Mouse (Mus musculus): ENCODE results near the gene Plpp1. TPM values are rescaled to one million over a fixed set of nuclear protein-coding genes. Genes with fewer than 3 reads are reported as not detected.
A peak's percentile ranks its signal among the peaks of the same experiment; 100 is the strongest.

Gene Plpp1
- total RNA-seq (2021) = 10 to 100 TPM; 32.1 to 32.9 TPM

DNA sequence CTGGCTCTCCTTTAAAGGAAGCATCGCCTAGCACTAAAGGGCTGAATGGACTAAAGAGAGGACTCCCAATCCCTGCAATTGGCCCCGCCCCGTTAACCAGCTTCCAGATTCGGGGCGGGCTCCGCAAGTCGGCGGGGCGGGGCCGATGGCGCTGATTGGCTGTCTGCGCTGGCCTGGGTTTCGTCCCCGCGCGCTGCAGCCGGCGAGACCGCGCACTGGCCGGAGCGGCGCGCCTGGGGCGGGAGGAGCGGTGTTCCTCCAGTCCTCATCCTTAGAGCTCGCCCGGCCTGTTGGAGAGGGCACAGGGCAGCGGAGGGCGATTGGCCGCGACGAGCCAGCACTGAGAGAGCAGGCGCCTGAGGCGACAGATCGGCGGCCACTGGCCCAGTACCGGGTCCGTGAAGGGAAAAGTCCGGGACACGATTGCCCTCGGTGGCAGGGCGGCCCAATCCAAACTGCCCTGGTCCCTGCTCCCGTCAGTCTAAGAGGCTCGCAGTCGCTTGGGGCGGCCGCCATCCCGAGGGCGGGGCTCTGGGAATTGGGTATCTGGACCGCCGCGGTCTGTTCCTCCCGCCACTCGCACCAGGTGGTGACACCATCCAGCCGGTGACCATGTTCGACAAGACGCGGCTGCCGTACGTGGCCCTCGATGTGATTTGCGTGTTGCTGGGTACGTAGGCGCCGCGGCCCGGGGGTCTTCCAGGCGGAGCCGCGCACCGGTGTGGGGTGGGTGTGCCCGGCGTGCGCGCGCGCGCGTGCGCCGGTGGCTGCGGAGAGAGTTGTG is at the start of gene Plpp1:
Gene Plpp1 (plus strand): TSS at position 196 of the 784 bp plus-strand sequence.
- intact Hi-C loops (cut with DNase I) = no loop called here

DNA sequence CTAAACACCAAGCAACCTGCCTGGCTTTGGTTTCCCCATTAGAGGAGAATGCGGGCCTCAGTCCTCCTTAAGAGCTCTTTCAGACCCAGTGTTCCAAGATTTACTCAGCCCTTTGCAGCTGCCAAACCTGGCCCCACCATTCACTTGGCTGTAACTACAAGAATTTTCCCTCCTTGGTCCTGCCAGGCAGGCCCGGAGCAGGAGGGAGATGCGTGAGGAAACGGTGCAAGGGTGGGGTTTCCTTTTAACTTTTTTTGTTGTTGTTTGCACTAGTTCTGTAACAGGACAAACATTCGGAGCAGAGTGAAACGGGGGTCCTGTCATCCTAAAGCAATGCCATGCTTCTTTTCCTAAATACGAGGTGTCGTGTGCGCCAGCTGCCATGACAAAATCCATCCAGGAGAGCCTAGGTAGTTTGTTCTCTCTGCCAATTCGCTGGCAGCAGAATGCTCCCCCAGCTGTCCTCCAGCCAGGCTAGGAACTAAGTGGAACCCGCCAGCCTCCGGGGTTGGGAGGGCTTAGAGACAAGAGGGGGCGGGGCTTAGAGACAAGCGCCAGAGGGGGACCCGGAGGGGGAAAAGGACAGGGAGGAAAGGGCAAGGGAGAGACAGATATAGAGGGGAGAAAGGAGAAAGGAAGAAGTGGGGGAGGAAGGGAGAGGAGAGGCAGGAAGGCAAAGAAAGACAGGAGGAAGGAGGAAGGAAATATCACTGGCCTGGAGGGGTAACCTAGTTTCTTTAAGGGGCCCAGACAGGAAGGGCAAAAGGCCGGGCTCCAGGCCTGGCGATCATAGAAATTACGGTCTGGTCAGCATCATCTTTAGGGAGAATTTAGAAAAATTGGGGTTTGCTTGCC is 48.9 kb upstream of the Plpp1 start:
- DNase-seq = peak; percentile 80
- intact Hi-C loops (cut with DNase I) = no loop called here

More for the DNA sequence above, at the start of gene Plpp1:
- peak; percentile 98 for DNase-seq

GRCm38 (mm10) chr13:112752309-112752975 is 48.1 kb upstream of the Plpp1 start:
- DNase-seq = no peak
- intact Hi-C loops (cut with DNase I) = no loop called here

DNA sequence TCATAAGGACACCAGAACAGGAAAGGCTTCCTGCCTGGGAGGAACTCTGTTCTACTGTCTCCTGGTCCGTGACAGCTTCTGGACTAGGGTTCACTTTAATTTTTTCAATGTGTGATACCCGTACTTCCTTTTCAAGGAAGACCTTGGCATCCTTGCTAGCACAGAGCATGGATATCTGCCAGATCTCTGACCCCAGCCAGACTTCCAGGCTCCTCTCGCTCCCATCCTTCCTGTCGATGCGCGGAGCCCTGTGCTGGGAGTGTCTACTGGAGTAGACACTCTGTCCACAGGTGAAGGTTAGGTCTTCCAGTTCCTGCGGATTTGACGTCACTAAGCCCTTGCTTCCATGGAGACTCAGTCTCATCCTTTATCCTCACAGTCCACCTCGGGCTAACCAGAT is 47.1 kb upstream of the Plpp1 start:
- DNase-seq = no peak
- intact Hi-C loops (cut with DNase I) = no loop called here

GRCm38 (mm10) chr13:112754871-112755270 is 45.7 kb upstream of the Plpp1 start:
- intact Hi-C loops (cut with DNase I) = no loop called here
- DNase-seq = no peak

DNA sequence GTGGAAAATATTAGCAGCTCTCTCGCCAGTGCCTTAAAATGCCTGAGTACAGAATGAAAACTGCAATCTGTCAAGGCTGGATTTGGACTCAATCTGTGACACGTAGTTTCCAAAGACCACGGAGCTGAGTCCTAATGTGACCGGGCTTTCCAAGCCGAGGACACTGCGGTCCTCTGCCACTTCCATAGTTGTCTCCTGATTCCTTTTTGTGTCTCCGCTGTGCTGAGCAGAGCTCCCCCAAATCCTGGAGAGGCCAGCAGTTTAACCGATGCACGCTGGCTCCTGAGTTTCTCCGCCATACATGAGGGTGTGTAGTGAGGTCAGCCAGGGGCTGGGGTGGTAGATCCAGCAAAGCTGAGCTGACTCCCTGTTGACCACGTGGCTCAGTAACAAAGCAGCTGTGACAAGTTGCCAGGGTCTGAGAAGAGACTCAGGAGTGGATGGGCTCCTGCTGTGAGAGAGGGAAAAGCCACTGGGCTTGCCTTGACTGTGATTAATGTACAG is 45.0 kb upstream of the Plpp1 start:
- intact Hi-C loops (cut with DNase I) = no loop called here
- DNase-seq = peak; percentile 33

DNA sequence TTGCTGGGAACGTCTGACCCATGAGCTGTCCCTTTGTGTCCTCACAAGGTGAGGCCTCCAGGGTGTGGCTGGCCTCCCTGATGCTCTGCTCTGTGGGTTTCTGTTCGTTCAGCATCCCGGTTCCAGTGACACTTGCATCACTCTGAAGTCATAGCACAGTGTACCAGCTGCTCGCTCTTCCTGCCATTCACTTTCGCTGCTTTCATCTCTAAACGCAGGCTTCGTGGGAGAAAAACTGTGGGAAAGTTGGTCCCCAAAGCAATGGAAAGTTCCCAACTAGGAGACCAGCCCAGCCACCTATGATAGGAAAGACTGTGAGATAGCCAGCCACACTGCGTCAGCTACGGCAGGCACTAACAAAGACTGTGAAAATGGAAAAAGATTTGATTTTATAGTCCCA is 43.2 kb upstream of the Plpp1 start:
- intact Hi-C loops (cut with DNase I) = no loop called here
- no peak for DNase-seq

GRCm38 (mm10) chr13:112758546-112759090 is 42.0 kb upstream of the Plpp1 start:
- intact Hi-C loops (cut with DNase I) = no loop called here
- no peak for DNase-seq

DNA sequence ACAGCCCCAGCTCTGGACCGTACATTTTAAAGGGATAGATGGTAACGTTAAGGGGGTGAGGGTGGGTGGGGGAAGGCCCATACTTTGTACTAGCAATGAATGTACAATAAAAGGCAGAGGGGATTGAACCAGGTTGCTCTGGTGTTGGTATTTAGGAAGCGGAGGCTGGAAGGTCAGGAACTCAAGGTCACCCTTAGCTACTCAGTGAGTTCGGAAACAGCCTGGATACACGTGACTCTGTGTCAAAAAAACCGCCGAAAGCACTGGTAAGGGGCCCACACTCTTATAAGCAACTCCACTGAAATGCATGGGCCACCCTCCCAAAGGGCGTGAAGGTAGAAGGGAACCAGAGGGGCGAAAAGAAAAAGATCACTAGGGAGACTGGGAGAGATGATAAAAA is 41.2 kb upstream of the Plpp1 start:
- intact Hi-C loops (cut with DNase I) = no loop called here
- DNase-seq = no peak

DNA sequence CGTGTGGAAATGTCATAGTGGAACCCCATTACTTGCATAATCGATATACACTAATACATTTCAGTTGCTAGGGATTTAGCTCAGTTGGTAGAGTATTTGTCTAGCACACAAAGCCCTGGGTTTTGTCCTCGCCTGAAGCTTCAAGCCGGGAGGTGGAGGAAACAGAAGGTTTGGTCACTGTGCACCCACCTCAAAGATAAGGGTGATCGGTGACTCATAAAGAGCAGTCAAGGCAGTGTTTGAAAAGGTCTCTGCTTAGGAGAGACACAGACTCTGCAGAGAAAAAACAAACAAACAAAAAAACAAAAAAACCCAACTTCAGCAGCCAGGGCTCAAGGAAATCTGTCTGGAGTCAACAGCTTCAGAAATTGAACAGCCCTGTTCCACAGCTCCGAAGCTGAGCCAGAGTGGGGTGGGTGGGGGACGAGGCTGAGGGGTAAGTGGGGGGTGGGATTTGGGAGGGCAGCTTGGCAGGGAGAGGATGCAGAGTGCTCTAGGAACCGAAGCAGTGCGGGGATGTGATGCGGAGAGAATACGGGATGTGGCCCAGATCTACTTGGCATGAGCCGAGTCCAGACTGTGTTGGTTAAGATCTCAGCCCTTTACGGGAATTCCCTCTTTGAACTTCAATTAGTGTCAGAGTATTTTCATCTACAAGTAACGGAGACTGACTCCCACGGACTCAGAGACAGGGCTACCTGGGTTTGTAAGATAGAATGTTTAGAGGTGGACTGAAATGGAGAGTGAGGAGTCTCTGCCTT is 40.6 kb upstream of the Plpp1 start:
- intact Hi-C loops (cut with DNase I) = no loop called here
- DNase-seq = no peak

DNA sequence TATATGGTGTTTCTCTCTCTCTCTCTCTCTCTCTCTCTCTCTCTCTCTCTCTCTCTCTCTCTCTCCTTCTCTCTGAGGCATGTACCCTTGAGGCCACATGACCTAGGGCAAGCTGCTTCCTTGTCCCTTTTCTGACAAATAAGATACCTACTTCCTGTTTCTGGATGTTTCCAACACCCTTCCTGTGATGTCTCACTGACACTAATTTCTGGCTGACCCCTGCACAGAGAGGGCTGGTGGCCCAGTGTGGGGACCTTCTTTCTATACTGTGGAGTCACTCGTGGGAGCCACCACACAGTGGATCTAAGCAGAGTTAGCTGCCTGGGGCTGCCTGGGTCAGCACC is 40.1 kb upstream of the Plpp1 start:
- intact Hi-C loops (cut with DNase I) = no loop called here
- no peak for DNase-seq

DNA sequence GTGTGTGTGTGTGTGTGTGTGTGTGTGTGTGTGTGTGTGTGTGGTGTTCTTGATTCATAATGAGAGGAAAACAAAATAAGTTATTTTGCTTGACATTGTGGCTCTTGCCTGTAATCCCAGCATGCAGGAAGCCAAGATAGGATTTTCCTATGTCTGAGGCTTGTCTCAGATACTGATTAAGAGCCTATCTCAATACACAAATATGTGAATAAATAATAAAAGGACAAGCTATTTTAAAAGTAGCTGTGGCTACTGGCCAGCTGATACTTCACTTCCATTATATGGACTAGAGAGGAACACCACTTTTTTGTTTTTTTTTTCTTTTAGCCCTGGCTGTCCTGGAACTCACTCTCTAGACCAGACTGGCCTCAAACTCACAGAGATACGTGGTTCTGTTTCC is 38.8 kb upstream of the Plpp1 start:
- intact Hi-C loops (cut with DNase I) = no loop called here

GRCm38 (mm10) chr13:112762548-112762947 is 38.0 kb upstream of the Plpp1 start:
- DNase-seq = no peak
- intact Hi-C loops (cut with DNase I) = no loop called here

More for the DNA sequence above, 38.8 kb upstream of the Plpp1 start:
- DNase-seq = no peak

- DNase-seq = no peak
- intact Hi-C loops (cut with DNase I) = no loop called here
These were observed 37.0 kb upstream of the Plpp1 start for GRCm38 (mm10) chr13:112763531-112764091.

- intact Hi-C loops (cut with DNase I) = no loop called here
- no peak for DNase-seq
These were observed 36.0 kb upstream of the Plpp1 start for GRCm38 (mm10) chr13:112764556-112764955.

DNA sequence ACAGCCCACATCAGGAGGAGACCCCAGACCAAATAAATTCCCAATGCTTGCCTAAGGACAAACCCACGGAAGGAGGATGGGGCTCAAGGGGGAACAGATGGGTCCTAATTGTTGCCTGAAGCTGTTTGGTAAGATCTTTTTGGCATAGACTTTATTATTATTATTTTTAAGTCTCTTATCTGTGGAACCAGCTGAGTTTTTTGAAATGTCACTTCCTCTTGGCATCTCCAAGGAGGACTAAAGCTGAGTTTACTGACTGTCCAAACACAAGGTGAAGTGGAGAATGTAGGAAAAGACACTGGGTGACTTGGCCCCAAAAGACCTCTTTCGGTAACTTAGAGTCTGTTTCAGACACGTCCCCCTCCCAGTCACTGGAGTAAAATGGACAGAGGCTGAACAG is 34.9 kb upstream of the Plpp1 start:
- no peak for DNase-seq
- intact Hi-C loops (cut with DNase I) = no loop called here

DNA sequence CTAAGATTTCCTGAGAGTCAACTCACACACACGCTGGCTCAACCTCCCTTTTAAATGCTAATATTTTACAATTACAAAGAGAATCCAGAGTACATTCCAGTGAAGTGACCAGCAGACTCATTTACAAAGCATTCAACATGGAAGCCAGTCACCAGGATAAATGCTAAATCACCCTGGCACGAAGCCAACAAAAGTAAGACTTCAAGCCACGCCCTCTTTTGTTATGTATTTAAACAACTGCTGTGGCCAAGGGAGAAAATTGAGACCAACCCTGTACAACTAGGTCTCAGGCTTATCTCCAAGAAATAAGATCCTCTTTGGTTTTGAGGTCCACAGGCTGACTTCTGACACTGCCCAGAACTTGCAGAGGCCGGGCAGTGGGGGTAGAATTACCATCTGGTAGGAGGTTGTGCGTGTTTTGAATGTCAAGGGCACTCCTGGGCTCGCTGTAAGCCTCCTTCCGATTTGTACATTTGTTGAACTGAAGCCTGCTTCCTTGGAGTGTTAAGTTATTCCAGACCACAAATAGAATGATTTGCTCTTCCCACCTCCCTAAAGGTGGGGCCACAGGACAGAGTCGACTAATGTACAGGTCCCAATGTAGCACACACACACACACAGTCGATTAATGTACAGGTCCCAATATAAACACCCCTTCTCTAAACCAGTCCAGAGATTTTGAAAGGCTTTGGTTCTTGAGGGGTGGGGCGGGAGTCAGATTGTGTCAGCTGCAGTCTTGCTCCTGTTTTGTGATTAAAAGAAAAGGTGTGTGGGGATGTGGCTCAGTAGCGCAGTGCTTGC is 29.9 kb upstream of the Plpp1 start:
- no peak for DNase-seq
- intact Hi-C loops (cut with DNase I) = no loop called here

DNA sequence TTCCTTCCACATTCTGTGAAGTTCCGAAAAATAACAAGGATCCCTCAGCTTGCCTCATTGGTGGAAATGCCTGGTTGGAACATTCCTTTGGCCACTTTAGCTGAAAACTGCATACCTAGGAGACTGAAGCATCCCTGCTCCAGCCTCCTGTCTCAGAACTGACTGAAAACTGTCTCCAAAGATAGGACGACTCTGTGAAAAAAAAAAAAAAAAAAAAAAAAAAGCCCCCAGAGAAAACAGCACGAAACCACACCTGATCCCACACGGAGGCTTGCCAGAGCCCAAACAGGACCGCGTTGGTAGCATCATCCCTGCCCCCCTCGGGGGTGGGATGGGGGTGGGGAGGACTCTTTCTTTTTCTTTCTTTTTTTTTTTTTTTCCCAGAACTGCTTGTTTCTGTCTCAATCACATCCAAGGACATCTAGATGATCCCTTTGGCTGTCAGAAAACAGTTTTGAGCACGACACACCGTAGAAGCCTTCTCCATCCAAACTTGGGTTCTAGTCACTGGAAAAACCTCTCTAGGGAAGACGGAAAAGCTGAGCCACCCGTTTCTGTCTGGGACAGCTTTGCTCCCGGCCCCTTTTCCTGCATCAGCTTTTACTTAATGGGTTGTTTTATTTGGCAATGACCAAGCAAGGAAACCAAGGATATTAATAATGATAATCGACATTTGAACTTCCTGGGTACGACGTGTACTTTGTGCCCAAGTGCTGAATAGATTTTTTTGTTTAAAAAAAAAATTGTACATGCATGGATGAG is 29.0 kb upstream of the Plpp1 start:
- intact Hi-C loops (cut with DNase I) = no loop called here
- DNase-seq = no peak

Measured in left cerebral cortex, postnatal 4 days (tissue).